Mouse (Mus musculus) forebrain, postnatal 0 days (tissue): ENCODE results near the gene Lamb1. TPM values are rescaled to one million over a fixed set of nuclear protein-coding genes. Genes with fewer than 3 reads are reported as not detected.

Experiments used
- ATAC-seq: fragments of 200-750 bp; cut with Nextera tagmentation; 2 replicates; pipeline ENCODE4 v1.8.0; 2017; ENCODE audit warnings: mild to moderate bottlenecking, moderate library complexity
- DNase-seq: peaks from one replicate; pipeline ENCODE4 v3.0.0-alpha.2; 2015
- H3K27ac ChIP-seq: fragments of 300-500 bp; sonication (generic); 2 replicates; pipeline ENCODE4 v1.5.1; 2014; ENCODE audit warnings: low read depth, mild to moderate bottlenecking, antibody characterized with exemption, low read length, moderate library complexity, mixed read lengths
- H3K27me3 ChIP-seq: fragments of 300-500 bp; sonication (generic); 2 replicates; pipeline ENCODE4 v1.6.1; 2014; ENCODE audit warnings: mild to moderate bottlenecking, low read length, mixed read lengths; ENCODE audit not compliant: insufficient read depth
- H3K36me3 ChIP-seq: fragments of 300-500 bp; sonication (generic); 2 replicates; pipeline ENCODE4 v1.6.1; 2014; ENCODE audit warnings: mild to moderate bottlenecking, moderate library complexity; ENCODE audit not compliant: insufficient read depth
- H3K4me1 ChIP-seq: fragments of 300-500 bp; sonication (generic); 2 replicates; pipeline ENCODE4 v1.6.1; 2014; ENCODE audit warnings: antibody characterized with exemption; ENCODE audit not compliant: insufficient read depth
- H3K4me2 ChIP-seq: fragments of 300-500 bp; sonication (generic); 2 replicates; pipeline ENCODE4 v1.6.1; 2014; ENCODE audit warnings: low read depth, mild to moderate bottlenecking, moderate library complexity
- H3K4me3 ChIP-seq: fragments of 300-500 bp; sonication (generic); 2 replicates; pipeline ENCODE4 v1.5.1; 2014; ENCODE audit warnings: low read depth, low read length, mixed read lengths
- H3K9ac ChIP-seq: fragments of 300-500 bp; sonication (generic); 2 replicates; pipeline ENCODE4 v1.6.1; 2014; ENCODE audit warnings: mild to moderate bottlenecking
- H3K9me3 ChIP-seq: fragments of 300-500 bp; sonication (generic); 2 replicates; pipeline ENCODE4 v1.6.1; 2016; ENCODE audit warnings: low read length
- CTCF ChIP-seq: sonication (generic); IDR thresholded peaks from 2 replicates; pipeline ENCODE4 v1.5.1; 2016; ENCODE audit warnings: antibody characterized with exemption, control low read depth, low read depth
- WGBS: fragments of 180-500 bp; shearing (Covaris S2); extraction: QIAGEN DNeasy Blood & Tissue Kit; methylation state at CpG from one replicate; pipeline ENCODE4 v1.1.7; 2014; 5-methylcytosine and 5-hydroxymethylcytosine counted together
- polyA plus RNA-seq: library from polyadenylated mRNA; unstranded; fragments of >200 nt; fragmentation: Nextera tagmentation; extraction: Ambion mirVana; gene quantifications from 2 replicates; pipeline ENCODE4 v1.2.1, GENCODE M21; 2015
- total RNA-seq: library from RNA; depleted of rRNA; stranded (reverse); fragments of >200 nt; gene quantifications from 2 replicates; pipeline ENCODE4 v1.2.3, GENCODE M21; 2014

Lamb1 gene
- total and polyA plus RNA-seq, 2 experiments from 2014 or later = 12.1 to 33.4 TPM

DNA sequence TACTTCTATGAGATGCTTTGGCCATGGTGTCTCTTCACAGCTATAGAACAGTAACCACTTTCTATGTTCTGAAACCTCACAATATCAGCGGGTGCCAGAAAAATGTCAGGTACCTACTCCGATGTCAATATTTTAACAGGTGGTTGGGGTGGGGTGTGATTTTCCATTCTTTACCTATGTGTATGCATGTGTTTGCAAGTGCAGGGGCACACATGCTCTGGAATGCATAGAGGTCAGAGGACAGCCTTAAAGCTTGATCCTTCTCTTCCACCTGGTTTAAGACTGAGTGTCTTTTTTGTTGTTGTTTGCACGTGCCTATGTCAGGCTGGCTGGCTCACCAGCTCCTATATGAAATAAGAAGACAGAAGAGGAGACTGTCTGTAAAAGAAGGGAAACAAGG is 37.9 kb upstream of the Lamb1 start:
- no peaks in the 10 kb centered on the region for H3K27me3 ChIP-seq
- no peak overlapping the region for H3K4me3 ChIP-seq
- 89% methylated on average over 3 of the region's 3 CpGs for WGBS
- H3K4me2 ChIP-seq = no peak overlapping the region
- no peaks in the 10 kb centered on the region for H3K9me3 ChIP-seq
- H3K4me1 ChIP-seq = no peaks in the 10 kb centered on the region
- no peak for TF ChIP-seq CTCF
- H3K36me3 ChIP-seq = no peaks in the 10 kb centered on the region
- no peak overlapping the region for H3K9ac ChIP-seq
- H3K27ac ChIP-seq = no peak overlapping the region
- no peak for DNase-seq
- ATAC-seq = no peak

GRCm38 (mm10) chr12:31228878-31229277 is 36.2 kb upstream of the Lamb1 start:
- ATAC-seq = no peak
- 66% methylated on average over 7 of the region's 7 CpGs for WGBS
- no peak for TF ChIP-seq CTCF
- H3K27me3 ChIP-seq = no peaks in the 10 kb centered on the region
- H3K9ac ChIP-seq = no peak overlapping the region
- H3K9me3 ChIP-seq = no peaks in the 10 kb centered on the region
- H3K4me2 ChIP-seq = no peak overlapping the region
- H3K27ac ChIP-seq = no peak overlapping the region
- no peaks in the 10 kb centered on the region for H3K4me1 ChIP-seq
- no peaks in the 10 kb centered on the region for H3K36me3 ChIP-seq
- DNase-seq = no peak
- H3K4me3 ChIP-seq = no peak overlapping the region

DNA sequence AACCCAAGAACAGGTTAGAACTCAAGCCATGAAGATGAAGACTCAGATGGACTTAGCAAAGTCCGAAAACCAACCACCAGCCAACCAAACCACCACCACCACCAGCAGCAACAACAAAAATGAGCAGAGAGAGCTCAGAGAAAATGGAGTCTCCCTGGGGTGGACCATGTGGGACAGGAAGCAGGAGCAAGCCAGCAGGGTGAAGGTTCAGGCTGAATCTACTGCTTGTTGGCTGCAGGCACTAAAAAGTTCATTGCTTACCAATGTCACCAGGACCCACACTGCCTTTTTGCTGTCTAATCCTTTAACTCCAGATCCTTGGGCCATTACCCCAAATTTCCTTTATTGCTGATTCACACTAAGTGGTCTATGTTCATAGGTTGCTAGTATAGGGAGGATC is 32.4 kb upstream of the Lamb1 start:
- Histone ChIP-seq H3K4me2 (no peak overlapping the region), H3K9ac (no peak overlapping the region), H3K4me3 (no peak overlapping the region), H3K4me1 (no peaks in the 10 kb centered on the region), H3K27ac (no peak overlapping the region), H3K36me3 (no peaks in the 10 kb centered on the region), H3K27me3 (no peaks in the 10 kb centered on the region), H3K9me3 (no peaks in the 10 kb centered on the region)
- DNase-seq (no peak), ATAC-seq (no peak)
- TF ChIP-seq CTCF = no peak
- WGBS = 97% methylated on average over 1 of the region's 1 CpGs

GRCm38 (mm10) chr12:31235018-31235417 is 30.0 kb upstream of the Lamb1 start:
- Histone ChIP-seq H3K4me2 (no peak overlapping the region), H3K9me3 (no peaks in the 10 kb centered on the region), H3K9ac (no peak overlapping the region), H3K27ac (no peak overlapping the region), H3K36me3 (no peaks in the 10 kb centered on the region), H3K27me3 (no peaks in the 10 kb centered on the region), H3K4me3 (no peak overlapping the region), H3K4me1 (no peaks in the 10 kb centered on the region)
- no peak for DNase-seq
- no peak for ATAC-seq
- no peak for TF ChIP-seq CTCF
- WGBS = 87% methylated on average over 6 of the region's 6 CpGs

GRCm38 (mm10) chr12:31236861-31237595 is 28.0 kb upstream of the Lamb1 start:
- no peak overlapping the region for H3K27ac ChIP-seq
- H3K4me1 ChIP-seq = no peaks in the 10 kb centered on the region
- no peak overlapping the region for H3K9ac ChIP-seq
- no peaks in the 10 kb centered on the region for H3K9me3 ChIP-seq
- no peaks in the 10 kb centered on the region for H3K36me3 ChIP-seq
- no peaks in the 10 kb centered on the region for H3K27me3 ChIP-seq
- no peak overlapping the region for H3K4me3 ChIP-seq
- WGBS = 71% methylated on average over 12 of the region's 12 CpGs
- no peak for DNase-seq
- H3K4me2 ChIP-seq = no peak overlapping the region
- no peak for ATAC-seq
- no peak for TF ChIP-seq CTCF

- TF ChIP-seq CTCF = no peak
- WGBS = 69% methylated on average over 3 of the region's 3 CpGs
- Histone ChIP-seq H3K36me3 (no peaks in the 10 kb centered on the region), H3K27ac (no peak overlapping the region), H3K4me2 (no peak overlapping the region), H3K4me1 (no peaks in the 10 kb centered on the region), H3K4me3 (no peak overlapping the region), H3K27me3 (no peaks in the 10 kb centered on the region), H3K9ac (no peak overlapping the region), H3K9me3 (no peaks in the 10 kb centered on the region)
- ATAC-seq (no peak), DNase-seq (no peak)
These were observed 25.9 kb upstream of the Lamb1 start for GRCm38 (mm10) chr12:31239031-31239583.

DNA sequence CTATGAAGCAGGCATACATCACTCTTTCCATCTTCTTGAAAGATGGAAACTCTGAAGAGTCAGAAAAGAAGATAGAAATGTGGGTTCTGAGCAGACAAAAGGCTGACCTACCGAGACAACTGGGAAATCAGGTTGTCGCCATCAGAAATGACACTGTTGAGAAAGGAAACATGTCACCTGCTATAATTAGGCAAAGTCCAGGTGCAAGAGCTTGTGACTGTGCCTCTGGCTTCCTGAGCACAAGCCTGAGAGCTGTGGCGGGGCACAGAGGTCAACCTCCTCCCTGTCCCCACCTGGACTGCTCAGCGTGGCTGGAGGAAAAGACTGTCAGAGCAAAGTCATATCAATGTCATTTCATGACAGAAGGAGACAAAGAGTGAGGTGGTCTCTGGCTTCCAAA is 25.2 kb upstream of the Lamb1 start:
- Histone ChIP-seq H3K4me3 (no peak overlapping the region), H3K27ac (no peak overlapping the region), H3K4me2 (no peak overlapping the region), H3K36me3 (no peaks in the 10 kb centered on the region), H3K4me1 (no peaks in the 10 kb centered on the region), H3K9me3 (no peaks in the 10 kb centered on the region), H3K9ac (no peak overlapping the region), H3K27me3 (no peaks in the 10 kb centered on the region)
- 88% methylated on average over 4 of the region's 4 CpGs for WGBS
- no peak for DNase-seq
- no peak for TF ChIP-seq CTCF
- no peak for ATAC-seq
